Mouse (Mus musculus) stomach, postnatal 0 days (tissue): ENCODE measurements at regions not wholly inside any gene's neighbourhood (a gene's known extent, or its start where the extent isn't known, plus 50 kb on each side); places are given as distances from the start of the nearest gene placed in this dataset.

ENCODE experiments used
- ATAC-seq: fragments of 200-750 bp; cut with Nextera tagmentation; 2 replicates; pipeline ENCODE4 v1.8.0; 2017; ENCODE audit not compliant: low FRiP score, low TSS enrichment
- DNase-seq: peaks from one replicate; pipeline ENCODE4 v3.0.0-alpha.2; 2016; ENCODE audit warnings: low spot score
- H3K27ac ChIP-seq: fragments of 300-500 bp; sonication (generic); replicated peaks from 2 replicates; pipeline ENCODE4 v1.5.1; 2014; ENCODE audit warnings: mild to moderate bottlenecking, control low read depth
- H3K27me3 ChIP-seq: fragments of 300-500 bp; sonication (generic); 2 replicates; pipeline ENCODE4 v1.6.1; 2014; ENCODE audit warnings: low read length; ENCODE audit not compliant: control insufficient read depth, insufficient read depth
- H3K36me3 ChIP-seq: fragments of 300-500 bp; sonication (generic); 2 replicates; pipeline ENCODE4 v1.6.1; 2014; ENCODE audit warnings: low read length, mixed read lengths; ENCODE audit not compliant: control insufficient read depth, insufficient read depth
- H3K4me1 ChIP-seq: fragments of 300-500 bp; sonication (generic); replicated peaks from 2 replicates; pipeline ENCODE4 v1.6.1; 2014; ENCODE audit warnings: antibody characterized with exemption; ENCODE audit not compliant: control insufficient read depth, insufficient read depth
- H3K4me2 ChIP-seq: fragments of 300-500 bp; sonication (generic); replicated peaks from 2 replicates; pipeline ENCODE4 v1.6.1; 2014; ENCODE audit warnings: low read depth, mild to moderate bottlenecking, control low read depth, moderate library complexity
- H3K4me3 ChIP-seq: fragments of 300-500 bp; sonication (generic); 2 replicates; pipeline ENCODE4 v1.5.1; 2014; ENCODE audit warnings: low read depth, low read length, control low read depth
- H3K9ac ChIP-seq: fragments of 300-500 bp; sonication (generic); 2 replicates; pipeline ENCODE4 v1.6.1; 2014; ENCODE audit warnings: mild to moderate bottlenecking, low read length, control low read depth, mixed read lengths
- H3K9me3 ChIP-seq: fragments of 300-500 bp; sonication (generic); 2 replicates; pipeline ENCODE4 v1.6.1; 2016; ENCODE audit warnings: low read length; ENCODE audit not compliant: control insufficient read depth
- CTCF ChIP-seq: IDR thresholded peaks from 2 replicates; pipeline ENCODE4 v1.5.1; 2016; ENCODE audit warnings: antibody characterized with exemption, low read depth, mild to moderate bottlenecking, moderate library complexity
- EP300 ChIP-seq: optimal IDR thresholded peaks from 2 replicates; pipeline ENCODE3; 2016; ENCODE audit warnings: antibody characterized with exemption
- WGBS: fragments of 180-500 bp; shearing (Covaris S2); extraction: QIAGEN DNeasy Blood & Tissue Kit; methylation state at CpG from one replicate; pipeline ENCODE4 v1.1.7; 2014; 5-methylcytosine and 5-hydroxymethylcytosine counted together

DNA sequence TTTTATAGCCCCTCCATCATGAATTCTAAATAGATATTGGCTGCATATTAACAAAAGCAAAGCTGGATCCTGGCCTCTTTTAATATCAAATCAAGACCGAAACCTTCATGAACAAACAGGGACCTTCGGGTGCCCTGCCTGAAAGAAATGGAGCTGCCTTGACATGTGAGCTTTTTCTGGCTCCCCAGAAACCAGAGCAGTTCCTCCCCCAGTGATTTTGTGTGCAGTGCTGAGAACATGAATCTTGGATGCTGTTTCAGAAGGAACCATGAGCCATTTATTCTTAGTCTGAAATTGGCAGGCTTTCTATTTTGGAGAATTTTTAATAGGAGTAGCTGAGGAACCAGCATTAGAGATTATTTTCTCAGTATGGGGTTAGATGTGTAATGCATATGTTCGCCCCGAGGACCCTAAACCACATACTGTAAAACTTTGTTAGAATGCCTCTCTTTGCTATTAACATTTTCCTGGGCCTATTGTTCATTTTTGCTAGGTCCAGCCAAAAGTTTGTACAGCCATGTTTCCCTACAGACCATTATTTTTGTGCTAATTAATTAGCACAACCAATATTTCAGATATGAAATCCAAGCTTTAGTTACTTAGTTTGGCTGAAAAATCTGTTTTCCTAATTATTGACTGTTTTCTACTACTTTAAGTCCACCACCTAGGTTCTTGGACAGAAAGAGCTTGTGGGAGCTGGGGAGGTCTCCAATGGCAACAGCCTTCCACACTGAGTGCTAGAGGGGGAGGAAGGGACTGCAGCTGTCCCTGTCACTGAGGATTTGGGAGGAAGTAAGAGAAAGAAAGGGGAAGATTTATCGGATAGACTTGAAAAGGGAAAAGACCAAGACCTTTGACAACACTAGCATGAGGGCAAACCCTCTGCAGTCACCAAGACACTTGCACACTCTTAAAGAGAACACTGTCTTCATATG lies 613.0 kb downstream of the Nfib start:
- DNase-seq: no peak
- Histone ChIP-seq H3K4me3 (no peak overlapping the region), H3K9ac (no peak overlapping the region), H3K9me3 (no peaks in the 10 kb centered on the region), H3K4me1 (no peaks in the 10 kb centered on the region), H3K4me2 (no peak overlapping the region), H3K36me3 (no peaks in the 10 kb centered on the region), H3K27me3 (no peaks in the 10 kb centered on the region), H3K27ac (no peak overlapping the region)
- WGBS: 66% methylated on average over 5 of the region's 5 CpGs
- TF ChIP-seq EP300 (no peak), CTCF (no peak)
- no peak for ATAC-seq

DNA sequence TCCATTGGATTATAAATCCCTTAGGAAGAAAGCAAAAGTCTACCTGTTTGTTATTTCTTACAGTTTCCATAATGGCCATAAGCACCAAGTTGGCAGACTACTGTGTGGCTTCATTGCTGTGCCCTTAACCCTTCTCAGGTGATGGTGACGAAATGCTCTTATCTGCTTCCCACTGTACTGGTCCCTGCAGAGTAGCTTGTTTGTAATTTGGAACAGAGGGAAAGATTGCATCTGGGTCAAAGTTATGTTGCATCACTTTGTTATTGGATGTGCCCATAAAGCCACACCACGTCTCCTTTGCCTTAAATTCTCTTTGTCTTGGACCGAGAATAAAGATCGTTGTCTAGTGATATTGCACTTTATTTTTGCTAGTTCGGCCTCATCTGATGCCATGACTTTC lies 615.9 kb downstream of the Nfib start:
- 96% methylated on average over 5 of the region's 5 CpGs for WGBS
- ATAC-seq (no peak), DNase-seq (no peak)
- no peaks in the 10 kb centered on the region for H3K4me1 ChIP-seq
- TF ChIP-seq CTCF (no peak), EP300 (no peak)
- no peaks in the 10 kb centered on the region for H3K27me3 ChIP-seq
- no peaks in the 10 kb centered on the region for H3K36me3 ChIP-seq
- H3K9ac ChIP-seq: no peak overlapping the region
- no peak overlapping the region for H3K4me3 ChIP-seq
- no peak overlapping the region for H3K27ac ChIP-seq
- H3K4me2 ChIP-seq: no peak overlapping the region
- H3K9me3 ChIP-seq: no peaks in the 10 kb centered on the region

DNA sequence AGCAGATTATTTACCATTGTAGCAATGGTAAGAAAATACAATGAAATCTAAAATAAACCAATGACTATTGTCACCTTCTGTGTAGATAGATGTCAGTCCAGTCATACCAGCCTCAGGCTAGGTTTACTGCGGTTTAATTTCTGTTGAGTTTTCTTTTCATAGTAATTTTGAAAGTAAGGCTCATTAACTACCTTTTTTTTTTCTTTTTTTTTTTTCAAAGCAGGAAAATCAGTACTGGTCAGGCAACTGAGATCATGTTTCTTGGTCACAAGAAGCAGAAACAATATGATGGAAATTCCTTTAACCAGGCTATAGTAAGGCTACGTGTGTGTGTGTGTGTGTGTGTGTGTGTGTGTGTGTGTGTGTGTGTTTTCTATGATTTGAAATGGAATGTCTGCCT lies 622.0 kb downstream of the Nfib start:
- Histone ChIP-seq H3K27me3 (no peaks in the 10 kb centered on the region), H3K36me3 (no peaks in the 10 kb centered on the region), H3K4me3 (no peak overlapping the region), H3K4me1 (no peaks in the 10 kb centered on the region), H3K9ac (no peak overlapping the region), H3K4me2 (no peak overlapping the region), H3K27ac (no peak overlapping the region), H3K9me3 (no peaks in the 10 kb centered on the region)
- WGBS: 80% methylated on average over 2 of the region's 2 CpGs
- TF ChIP-seq EP300: no peak
- no peak for DNase-seq
- ATAC-seq: no peak

DNA sequence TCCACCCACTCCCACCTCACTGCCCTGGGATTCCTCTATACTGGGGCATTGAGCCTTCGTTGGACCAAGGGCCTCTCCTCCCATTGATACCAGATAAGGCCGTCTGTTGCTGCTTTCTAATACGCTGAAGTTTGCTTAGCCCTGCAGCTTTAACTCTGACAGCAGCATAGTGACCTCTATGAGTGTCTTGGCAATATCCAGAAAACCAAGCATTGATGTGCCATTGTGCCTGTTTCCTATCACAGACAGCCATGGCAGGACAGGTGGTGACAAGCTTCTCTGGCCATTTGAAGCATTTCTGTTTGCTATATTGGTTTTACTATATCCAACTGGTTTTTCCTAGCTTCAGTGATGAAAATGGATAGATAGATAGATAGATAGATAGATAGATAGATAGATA lies 625.4 kb upstream of the Mpdz start:
- 59% methylated on average over 3 of the region's 3 CpGs for WGBS
- TF ChIP-seq EP300 (no peak), CTCF (no peak)
- H3K4me3 ChIP-seq: no peak overlapping the region
- no peaks in the 10 kb centered on the region for H3K27me3 ChIP-seq
- no peak for ATAC-seq
- H3K4me1 ChIP-seq: no peaks in the 10 kb centered on the region
- H3K36me3 ChIP-seq: no peaks in the 10 kb centered on the region
- DNase-seq: no peak
- H3K9me3 ChIP-seq: no peaks in the 10 kb centered on the region
- no peak overlapping the region for H3K9ac ChIP-seq
- no peak overlapping the region for H3K27ac ChIP-seq
- no peak overlapping the region for H3K4me2 ChIP-seq

DNA sequence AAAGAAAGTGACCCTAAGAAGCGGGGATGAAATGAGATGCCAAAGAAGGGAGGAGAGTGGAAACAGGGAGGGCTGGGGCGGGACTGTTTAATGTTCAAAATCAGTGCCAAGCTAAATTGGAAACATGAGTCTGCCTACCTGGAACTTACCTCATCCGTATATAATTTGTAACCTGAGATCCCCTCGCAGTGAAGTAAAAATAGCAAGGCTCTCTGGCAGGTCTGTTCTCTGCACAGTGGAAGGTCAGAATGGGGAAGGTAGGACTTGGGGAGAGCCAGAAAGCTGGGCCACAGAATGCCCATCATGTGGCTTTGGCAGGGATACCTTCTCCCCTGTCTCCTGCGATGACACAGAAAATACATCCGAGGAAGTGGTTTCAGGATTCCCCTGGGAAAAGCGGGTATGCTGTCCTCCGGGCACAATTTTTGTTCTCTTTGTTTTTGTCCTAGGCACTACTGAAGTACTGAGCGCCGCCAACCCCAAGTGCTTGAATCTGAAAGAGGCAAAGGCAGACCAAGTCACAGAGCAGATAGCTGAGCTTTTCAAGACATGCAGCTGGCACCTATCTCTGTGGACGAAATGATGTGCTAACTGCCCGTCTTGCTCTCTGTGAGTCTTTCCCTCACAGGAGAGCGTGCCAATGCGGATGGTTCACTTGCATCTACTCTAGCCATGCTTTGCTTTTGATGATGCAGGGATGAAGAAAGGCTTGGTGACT lies 623.2 kb upstream of the Mpdz start:
- 62% methylated on average over 14 of the region's 14 CpGs for WGBS
- TF ChIP-seq EP300: no peak
- no peak for TF ChIP-seq CTCF
- Histone ChIP-seq H3K27ac (no peak overlapping the region), H3K4me3 (no peak overlapping the region), H3K9me3 (no peaks in the 10 kb centered on the region), H3K27me3 (no peaks in the 10 kb centered on the region), H3K4me2 (peak overlapping the region; percentile 36; the same call in 1 of the 2 replicates), H3K4me1 (no peaks in the 10 kb centered on the region), H3K36me3 (no peaks in the 10 kb centered on the region), H3K9ac (no peak overlapping the region)
- ATAC-seq: peak; percentile 32; the same call in 1 of the 2 replicates
- DNase-seq: peak; percentile 26

DNA sequence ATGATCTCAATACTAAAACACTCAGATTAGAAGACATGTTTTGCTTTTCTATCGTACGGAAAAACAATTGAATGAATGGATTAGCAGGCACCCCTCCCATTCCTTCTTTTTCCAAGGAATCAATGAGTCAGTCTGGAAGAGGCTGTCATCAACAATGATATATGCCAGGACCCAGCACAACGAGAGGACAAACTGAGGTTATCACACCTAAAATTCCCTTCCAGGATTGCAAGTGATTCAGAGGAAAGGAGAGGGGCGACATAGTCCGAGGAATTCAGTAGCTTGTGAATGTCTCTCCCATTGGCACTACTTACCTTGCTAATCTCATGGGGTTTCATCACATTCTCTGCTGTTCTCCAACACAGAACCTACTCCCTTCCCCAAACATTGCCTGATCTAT lies 620.1 kb upstream of the Mpdz start:
- H3K4me3 ChIP-seq: no peak overlapping the region
- WGBS: 62% methylated on average over 5 of the region's 5 CpGs
- no peak for ATAC-seq
- H3K27me3 ChIP-seq: no peaks in the 10 kb centered on the region
- H3K27ac ChIP-seq: no peak overlapping the region
- H3K36me3 ChIP-seq: no peaks in the 10 kb centered on the region
- H3K4me1 ChIP-seq: no peaks in the 10 kb centered on the region
- no peak for DNase-seq
- no peak overlapping the region for H3K9ac ChIP-seq
- TF ChIP-seq EP300: no peak
- TF ChIP-seq CTCF: no peak
- no peaks in the 10 kb centered on the region for H3K9me3 ChIP-seq
- no peak overlapping the region for H3K4me2 ChIP-seq
